Mouse (Mus musculus): ENCODE measurements around the gene Gm28576. TPM values are rescaled to one million over a fixed set of nuclear protein-coding genes. Genes with fewer than 3 reads are reported as not detected.

Gm28576 gene
- not detected for polyA plus RNA-seq (2017; shearing (Covaris generic))

DNA sequence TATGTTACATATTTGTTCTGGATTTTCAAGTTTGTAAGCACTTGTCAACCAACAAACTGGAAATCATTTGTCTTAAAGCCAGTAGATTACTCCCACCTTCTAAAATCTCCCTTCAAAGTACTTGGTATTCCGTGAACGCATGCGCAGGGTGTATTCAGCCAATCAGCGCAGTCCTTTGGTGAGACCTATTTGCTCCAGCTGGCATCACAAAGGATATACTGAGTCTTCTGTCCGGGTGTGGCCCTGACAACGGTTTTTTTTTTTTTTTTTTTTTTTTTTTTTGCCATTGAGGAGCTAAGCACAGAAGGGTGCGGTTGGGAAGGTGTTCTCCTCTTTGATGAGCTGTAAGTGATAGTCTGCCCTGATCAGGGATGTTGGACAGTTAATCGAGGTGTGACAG lies at the start of gene Gm28576:
TSS of gene Gm28576 (plus strand) at position 301 of the 400 bp plus-strand sequence.

Other genes with a start within 250 kb of the Gm28576 start
- not detected for gene Gm20826, start 84.5 kb upstream of the Gm28576 start, polyA plus RNA-seq (2017; shearing (Covaris generic))

All from activated CD4-positive, CD25-positive, alpha-beta regulatory T cell, adult 9 weeks (primary cell).